Mouse (Mus musculus) kidney, postnatal 4 days (tissue): Measurements from ENCODE around the gene Bicd1.

Experiments used
- DNase-seq, 2 experiments: peaks; one replicate each; pipeline ENCODE4 v3.0.0; 2021; ENCODE audit warnings: mixed read lengths in 2 of 2

The Bicd1 gene

GRCm38 (mm10) chr6:149567219-149567618, 158.5 kb downstream of the Bicd1 start:
- no peak for DNase-seq

GRCm38 (mm10) chr6:149574288-149574687, 165.6 kb downstream of the Bicd1 start:
- no peak for DNase-seq

- no peak for DNase-seq
These were observed 171.4 kb downstream of the Bicd1 start for GRCm38 (mm10) chr6:149580053-149580452.

- no peak for DNase-seq
These were observed 177.2 kb downstream of the Bicd1 start for GRCm38 (mm10) chr6:149585708-149586504.
